Mouse (Mus musculus) T-helper 1 cell (primary cell): ENCODE data around the gene Gm21789.
"Not testable (repeated sequence)": the region's sequence is repeated elsewhere in the genome, so short reads cannot be mapped to it uniquely, and the experiment has no call there.

ENCODE experiments used
- in situ Hi-C: fragments of 300-600 bp; cut with MboI, MseI; formaldehyde crosslinking; loops from one replicate; pipeline ENCODE4 v1.15.1; 2025; ENCODE audit warnings: high pct_unique_total_duplicates

Gene Gm21789

GRCm38 (mm10) chrX:32941468-32941867, at the start of gene Gm21789:
Gene Gm21789, plus strand, starts transcription at chrX:32941768.
- in situ Hi-C loops = loop anchor here (10.0 kb wide), 1 partner anchor 1043 kb away; the partner anchor contains the start of gene Gm21870

GRCm38 (mm10) chrX:32894325-32894724, 47.2 kb upstream of the Gm21789 start, which contains the start of gene Btbd35f30:
Gene Btbd35f30, plus strand, starts transcription at chrX:32894625.
- in situ Hi-C loops = not testable (repeated sequence)

- in situ Hi-C loops = not testable (repeated sequence)
Measured at GRCm38 (mm10) chrX:32973597-32973996, 32.0 kb downstream of the Gm21789 start, which contains the start of gene Btbd35f5. Gene Btbd35f5, plus strand, starts transcription at chrX:32973897.
